Mouse (Mus musculus) lung, postnatal 14 days (tissue): ENCODE measurements around the gene Itpr2.

ENCODE experiments used
- DNase-seq: peaks from one replicate; pipeline ENCODE4 v3.0.0; 2021

Itpr2 gene

GRCm38 (mm10) chr6:146255656-146256055 lies 246.4 kb downstream of the Itpr2 start:
- no peak for DNase-seq

- no peak for DNase-seq
These were observed 247.1 kb downstream of the Itpr2 start for GRCm38 (mm10) chr6:146254931-146255330.

- DNase-seq, result no peak
These were observed 247.7 kb downstream of the Itpr2 start for GRCm38 (mm10) chr6:146254216-146254820.

DNA sequence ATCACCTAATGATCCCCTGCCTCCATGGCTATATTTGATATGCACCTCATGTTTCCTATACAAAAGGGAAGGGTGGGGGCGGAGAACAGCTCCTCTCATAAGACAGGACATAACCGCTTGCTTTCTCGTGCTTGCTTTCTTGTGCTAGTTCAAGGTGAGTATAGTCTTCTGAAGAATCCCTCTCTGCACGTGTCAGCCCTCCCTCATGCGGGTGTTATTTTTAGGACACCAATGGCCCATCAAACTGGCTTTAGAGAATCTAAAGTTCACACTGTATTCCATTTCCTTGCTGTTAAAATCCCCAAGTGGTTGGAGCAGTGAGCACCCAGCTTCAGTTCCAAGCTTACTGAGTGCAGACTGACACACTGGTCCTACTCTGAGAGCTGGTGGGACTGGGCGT lies 252.9 kb downstream of the Itpr2 start:
- DNase-seq, result no peak

- DNase-seq, result no peak
These were observed 253.7 kb downstream of the Itpr2 start for GRCm38 (mm10) chr6:146248341-146248740.

GRCm38 (mm10) chr6:146247906-146248305 lies 254.1 kb downstream of the Itpr2 start:
- no peak for DNase-seq

DNA sequence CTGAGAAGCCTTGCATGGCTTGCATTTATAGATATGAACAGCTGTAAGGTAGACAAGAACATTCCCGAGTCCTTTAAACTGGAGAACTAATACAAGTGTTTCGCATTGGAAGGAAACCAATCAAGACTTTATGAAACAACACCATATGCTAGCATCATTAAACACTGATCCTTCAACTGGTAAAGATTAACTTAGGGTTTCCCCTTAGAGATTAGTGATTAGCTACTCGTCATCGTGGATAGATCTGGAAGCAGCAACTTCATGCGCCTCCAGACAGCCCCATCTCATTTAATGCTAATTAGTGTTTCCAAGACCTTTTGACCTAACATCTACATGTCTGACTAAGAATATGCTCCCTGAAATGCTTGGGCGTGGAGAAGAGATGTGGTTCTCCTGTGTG lies 255.7 kb downstream of the Itpr2 start:
- no peak for DNase-seq

DNA sequence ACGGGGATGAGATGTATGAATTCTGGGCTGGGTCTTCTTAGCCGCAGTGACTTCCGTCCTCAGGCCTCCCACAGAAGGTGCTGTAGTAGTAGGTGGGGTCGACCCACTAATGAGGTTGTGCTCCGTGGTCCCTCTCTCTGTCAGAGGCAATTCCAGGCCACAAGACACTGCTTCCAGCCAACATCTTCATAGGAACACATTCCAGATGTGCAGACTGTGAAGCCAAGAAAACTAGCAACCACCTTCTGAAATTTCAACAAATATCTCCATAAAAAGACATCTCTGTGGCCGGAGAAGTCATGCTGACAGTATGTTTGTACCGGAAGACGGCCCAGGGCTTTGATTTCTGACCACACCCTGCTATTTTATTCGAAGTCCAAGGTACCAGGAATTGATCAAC lies 256.1 kb downstream of the Itpr2 start:
- no peak for DNase-seq

- no peak for DNase-seq
These were observed 259.0 kb downstream of the Itpr2 start for GRCm38 (mm10) chr6:146243068-146243467.

GRCm38 (mm10) chr6:146241336-146241735 lies 260.7 kb downstream of the Itpr2 start:
- no peak for DNase-seq

DNA sequence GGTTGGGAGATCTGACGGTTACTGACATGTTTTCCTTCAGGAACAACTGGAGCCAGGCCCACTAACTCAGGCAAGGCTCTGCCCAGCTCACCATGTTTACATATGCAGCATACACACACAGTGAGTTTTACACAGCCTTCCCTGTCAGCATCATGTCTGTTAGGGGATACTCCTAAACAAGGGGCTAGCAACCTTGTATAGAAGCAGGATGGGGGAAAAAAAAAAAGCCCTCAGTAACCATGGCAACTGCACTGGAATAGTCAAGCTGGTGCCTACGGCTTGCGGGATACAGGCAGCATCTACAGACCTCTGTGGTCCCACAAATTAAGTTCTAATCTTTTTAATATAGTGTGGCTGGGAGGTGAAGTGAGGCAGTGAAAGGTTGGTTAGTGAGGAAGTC lies 266.9 kb downstream of the Itpr2 start:
- no peak for DNase-seq

- DNase-seq, result no peak
These were observed 267.6 kb downstream of the Itpr2 start for GRCm38 (mm10) chr6:146234417-146234816.

DNA sequence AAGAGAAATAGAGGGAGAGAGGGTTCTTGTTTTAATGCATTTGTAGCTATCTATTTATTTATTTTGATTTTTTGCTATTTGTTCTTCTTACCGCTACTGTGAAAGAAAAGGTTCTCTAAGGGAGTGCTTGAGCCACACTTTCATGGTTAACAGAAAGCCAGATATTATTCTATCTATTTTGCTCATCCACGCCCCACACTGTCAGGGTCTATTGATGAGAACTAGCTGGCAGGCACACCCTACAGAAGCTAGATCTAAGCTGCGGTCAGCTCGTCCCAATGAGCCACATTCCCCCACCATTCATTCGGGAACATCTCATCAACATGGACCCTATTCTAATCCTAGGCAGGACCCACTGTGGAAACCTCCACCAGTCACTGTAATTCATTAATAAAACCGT lies 271.1 kb downstream of the Itpr2 start:
- no peak for DNase-seq

DNA sequence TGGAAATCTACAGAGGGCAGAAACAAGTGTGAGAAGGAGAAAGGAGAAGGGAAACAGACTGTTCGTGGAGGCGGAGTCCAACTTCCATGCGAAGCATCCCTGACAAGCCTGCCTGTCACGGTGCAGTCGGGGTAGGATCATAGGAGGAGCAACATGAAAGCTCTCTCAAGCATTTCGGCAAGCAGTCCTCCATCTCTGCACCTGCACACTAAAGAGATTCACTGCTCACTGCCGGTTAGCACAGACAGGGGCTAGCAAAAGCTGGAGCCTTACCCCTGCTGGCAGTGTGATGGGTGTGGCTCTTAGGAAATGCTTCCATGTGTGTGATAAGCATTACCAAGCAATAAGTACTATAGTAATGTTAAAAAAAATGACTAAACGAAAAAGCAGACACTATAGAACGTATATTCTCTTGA lies 271.6 kb downstream of the Itpr2 start:
- DNase-seq, result no peak

- DNase-seq, result no peak
These were observed 272.1 kb downstream of the Itpr2 start for GRCm38 (mm10) chr6:146229967-146230366.

- DNase-seq, result no peak
These were observed 272.5 kb downstream of the Itpr2 start for GRCm38 (mm10) chr6:146229519-146229918.

DNA sequence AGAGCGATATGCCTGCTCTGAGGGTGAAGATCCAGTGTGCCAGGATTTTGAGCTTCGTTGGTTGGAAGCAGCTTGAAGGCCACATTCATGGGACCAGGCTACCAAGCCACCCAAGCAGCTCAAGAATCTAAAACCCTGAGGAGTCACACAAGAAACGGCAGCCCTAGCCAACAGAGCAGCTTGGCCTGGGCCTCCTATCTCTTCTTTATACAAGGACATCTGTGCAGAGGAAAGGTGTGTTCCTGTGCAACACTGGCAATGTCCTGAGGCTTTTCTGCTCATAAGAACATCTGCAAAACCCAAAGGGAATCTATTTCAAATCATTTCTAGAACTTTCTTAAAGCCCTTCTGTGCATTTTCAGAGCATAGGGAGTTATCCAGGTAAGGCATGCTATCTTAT lies 274.0 kb downstream of the Itpr2 start:
- DNase-seq, result no peak

- DNase-seq, result no peak
These were observed 279.5 kb downstream of the Itpr2 start for GRCm38 (mm10) chr6:146222403-146223063.

DNA sequence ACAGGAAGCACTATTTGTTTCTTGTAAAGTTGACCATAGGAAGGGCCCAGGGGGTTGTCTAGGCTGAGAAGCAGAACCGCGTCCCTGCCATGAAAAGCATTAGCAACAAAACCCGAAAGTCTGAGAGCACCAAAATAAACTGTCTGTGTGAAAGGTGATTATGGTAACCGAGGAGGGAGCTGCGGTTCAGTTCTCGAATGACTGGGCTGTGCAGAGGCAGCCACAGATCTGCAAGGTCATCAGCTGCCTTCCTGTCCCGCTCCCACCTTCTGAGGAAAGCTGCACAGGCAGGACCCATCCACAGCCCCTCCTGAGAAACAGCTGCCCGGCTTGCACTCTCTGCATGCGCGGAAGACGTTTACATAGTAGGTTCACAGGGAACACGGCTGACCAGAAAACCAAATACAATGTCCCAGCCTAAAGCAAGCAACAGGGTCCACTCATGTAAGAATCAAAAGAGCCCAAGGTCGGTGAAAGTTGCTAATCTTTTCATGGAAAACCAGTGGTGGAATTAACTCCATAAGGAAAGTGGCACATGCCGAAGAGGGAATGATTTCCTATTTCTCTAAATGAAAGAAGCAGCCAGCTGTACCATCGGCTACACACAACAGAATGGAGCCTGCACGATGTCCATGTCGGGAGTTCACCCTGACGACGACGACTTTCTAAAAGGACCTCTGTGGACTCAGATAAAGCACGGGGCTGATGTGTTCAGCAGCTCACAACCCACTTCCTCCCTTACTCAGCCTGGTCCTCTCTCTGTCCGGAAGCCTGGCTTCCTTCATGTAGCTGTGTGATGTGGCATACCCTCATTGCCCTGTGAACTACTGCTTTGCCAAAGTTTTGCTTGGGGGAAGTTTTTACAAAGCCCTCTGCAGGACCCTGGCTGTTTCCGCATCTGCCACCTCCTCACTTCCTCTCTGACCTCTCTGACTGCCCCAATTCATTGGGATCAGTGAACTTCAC lies 280.4 kb downstream of the Itpr2 start:
- DNase-seq, result peak; percentile 22

DNA sequence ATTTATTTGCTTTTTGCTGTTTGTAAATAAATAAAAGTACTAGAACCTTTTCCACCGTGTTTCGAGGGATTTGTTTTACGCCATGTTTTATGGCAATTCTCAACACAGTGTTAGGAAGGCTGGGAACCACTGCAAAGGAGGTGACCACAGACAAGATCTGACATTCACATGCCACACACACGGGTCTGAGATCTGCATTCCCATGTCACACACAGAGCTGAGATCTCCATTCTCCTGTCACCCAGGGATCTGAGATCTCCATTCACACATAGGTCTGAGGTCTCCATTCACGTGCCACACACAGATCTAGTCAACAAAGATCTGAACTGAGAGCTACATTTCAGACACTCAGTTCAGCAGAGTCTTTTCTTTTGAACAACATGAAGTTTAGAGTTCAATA lies 282.0 kb downstream of the Itpr2 start:
- no peak for DNase-seq

DNA sequence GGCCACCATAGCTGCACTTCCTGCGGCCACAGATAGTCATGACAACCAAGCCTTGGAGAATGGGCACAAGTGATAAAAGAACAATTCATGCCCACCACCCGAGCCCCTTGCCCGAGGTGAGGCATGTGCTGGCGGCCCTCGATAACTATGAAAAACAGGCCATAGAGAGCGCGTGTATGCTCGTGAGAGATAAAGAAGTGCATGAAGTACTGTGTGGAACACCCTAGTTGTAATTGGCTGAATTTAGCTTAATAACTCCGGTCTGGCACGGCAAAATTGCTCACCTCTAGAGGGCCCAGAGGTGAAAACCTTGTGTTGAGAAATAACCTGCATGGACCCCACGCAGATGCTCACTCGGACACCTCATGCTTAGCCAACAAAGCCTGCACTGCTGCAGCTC lies 282.5 kb downstream of the Itpr2 start:
- DNase-seq, result no peak

GRCm38 (mm10) chr6:146215302-146215701 lies 286.7 kb downstream of the Itpr2 start:
- no peak for DNase-seq

- no peak for DNase-seq
These were observed 289.7 kb downstream of the Itpr2 start for GRCm38 (mm10) chr6:146212339-146212738.

- no peak for DNase-seq
These were observed 290.8 kb downstream of the Itpr2 start for GRCm38 (mm10) chr6:146211233-146211632.
